Mouse (Mus musculus): ENCODE measurements around the gene Tet2.

GRCm38 (mm10) chr3:133436279-133436860 lies 108.6 kb downstream of the Tet2 start:
- TF ChIP-seq TAL1 (IDR thresholded peaks at IDR 0.05; ENCODE audit: low read length): no peak
- TF ChIP-seq EP300 (IDR thresholded peaks at IDR 0.05; ENCODE audit: low read depth in 1 of 2, low read length in 2 of 2): no peak
